Mouse (Mus musculus) lung, postnatal 0 days (tissue): ENCODE measurements at regions not wholly inside any gene's neighbourhood (a gene's known extent, or its start where the extent isn't known, plus 50 kb on each side); places are given as distances from the start of the nearest gene placed in this dataset.

Source experiments
- CTCF ChIP-seq: IDR thresholded peaks from 2 replicates; pipeline ENCODE4 v1.5.1; 2016; ENCODE audit warnings: antibody characterized with exemption, mild to moderate bottlenecking
- EP300 ChIP-seq: IDR thresholded peaks from 2 replicates; pipeline ENCODE4 v1.6.1; 2016; ENCODE audit warnings: antibody characterized with exemption, mild to moderate bottlenecking, control low read depth

GRCm38 (mm10) chr13:52334962-52335361 lies 196.1 kb downstream of the Diras2 start:
- TF ChIP-seq CTCF (no peak), EP300 (no peak)
